Mouse (Mus musculus): Measurements from ENCODE around the gene Setmar. TPM values are rescaled to one million over a fixed set of nuclear protein-coding genes. Genes with fewer than 3 reads are reported as not detected.

Setmar gene
- polyA plus RNA-seq, 1 experiment from 2014 or later, result 1.5 TPM

DNA sequence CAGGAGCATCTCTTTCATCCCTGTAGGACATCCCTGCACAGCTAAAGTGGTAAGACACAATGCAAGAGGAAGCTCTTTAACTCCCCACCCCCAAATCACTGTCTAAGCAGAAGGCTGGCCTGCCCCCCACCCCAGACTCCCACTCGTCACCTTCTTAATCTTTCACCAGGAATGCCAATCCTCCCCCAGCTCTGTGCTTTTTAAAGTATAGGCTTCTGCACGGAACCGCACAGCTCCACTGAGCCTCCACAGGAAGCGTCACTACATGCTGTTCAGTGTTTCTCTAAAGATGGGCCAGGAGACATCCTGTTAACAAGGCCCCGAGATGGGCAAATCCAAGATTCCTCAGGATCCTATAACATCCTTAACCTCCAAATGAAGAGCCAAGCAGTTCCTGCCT is 8.2 kb downstream of the Setmar start:
- no peak for ATAC-seq (ENCODE audit: low read depth)

DNA sequence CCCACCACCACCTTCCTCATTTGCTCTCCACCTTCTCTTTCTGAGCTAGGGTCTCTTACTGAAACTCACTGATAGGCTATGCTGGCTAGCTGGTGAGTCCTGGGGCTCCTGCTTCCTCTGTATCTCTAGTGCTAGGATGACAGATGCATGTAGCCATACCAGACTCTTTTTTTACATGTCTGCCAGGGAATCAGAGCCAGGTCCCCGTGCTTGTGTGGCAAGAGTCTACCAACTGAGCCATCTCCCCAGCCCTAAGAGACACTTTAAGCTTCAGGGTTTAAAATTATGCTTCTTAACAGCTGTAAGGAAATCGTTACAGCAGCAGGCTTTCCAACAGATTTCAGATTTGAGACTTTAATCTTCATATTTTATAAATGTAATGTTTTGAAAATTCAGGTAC is 9.1 kb downstream of the Setmar start:
- no peak overlapping the region for H3K4me2 ChIP-seq (ENCODE audit: low read depth, low read length)
- no peaks in the 10 kb centered on the region for H3K27me3 ChIP-seq (ENCODE audit: control insufficient read depth, insufficient read depth, low read depth, low read length)
- no peak overlapping the region for H3K27ac ChIP-seq (ENCODE audit: low read length)
- no peak for ATAC-seq (ENCODE audit: low read depth)
- H3K4me3 ChIP-seq (ENCODE audit: low read depth, low read length), result no peak overlapping the region
- 59% methylated on average over 2 of the region's 2 CpGs for WGBS (ENCODE audit: insufficient replicate concordance)
- H3K36me3 ChIP-seq (ENCODE audit: control insufficient read depth, insufficient read depth), result no peaks in the 10 kb centered on the region
- H3K9me3 ChIP-seq (replicated peaks; ENCODE audit: control insufficient read depth, low read length), result no peaks in the 10 kb centered on the region
- H3K9ac ChIP-seq (ENCODE audit: low read depth, low read length), result no peak overlapping the region
- no peaks in the 10 kb centered on the region for H3K4me1 ChIP-seq (ENCODE audit: control insufficient read depth, low read depth, low read length)

More for the DNA sequence above, 8.2 kb downstream of the Setmar start:
- no peaks in the 10 kb centered on the region for H3K27me3 ChIP-seq (ENCODE audit: control insufficient read depth, insufficient read depth, low read depth, low read length)
- H3K9me3 ChIP-seq (replicated peaks; ENCODE audit: control insufficient read depth, low read length), result no peaks in the 10 kb centered on the region
- no peak overlapping the region for H3K27ac ChIP-seq (ENCODE audit: low read length)
- H3K36me3 ChIP-seq (ENCODE audit: control insufficient read depth, insufficient read depth), result no peaks in the 10 kb centered on the region
- H3K4me2 ChIP-seq (ENCODE audit: low read depth, low read length), result no peak overlapping the region
- no peaks in the 10 kb centered on the region for H3K4me1 ChIP-seq (ENCODE audit: control insufficient read depth, low read depth, low read length)
- 80% methylated on average over 5 of the region's 5 CpGs for WGBS (ENCODE audit: insufficient replicate concordance)
- H3K9ac ChIP-seq (ENCODE audit: low read depth, low read length), result no peak overlapping the region
- no peak overlapping the region for H3K4me3 ChIP-seq (ENCODE audit: low read depth, low read length)

DNA sequence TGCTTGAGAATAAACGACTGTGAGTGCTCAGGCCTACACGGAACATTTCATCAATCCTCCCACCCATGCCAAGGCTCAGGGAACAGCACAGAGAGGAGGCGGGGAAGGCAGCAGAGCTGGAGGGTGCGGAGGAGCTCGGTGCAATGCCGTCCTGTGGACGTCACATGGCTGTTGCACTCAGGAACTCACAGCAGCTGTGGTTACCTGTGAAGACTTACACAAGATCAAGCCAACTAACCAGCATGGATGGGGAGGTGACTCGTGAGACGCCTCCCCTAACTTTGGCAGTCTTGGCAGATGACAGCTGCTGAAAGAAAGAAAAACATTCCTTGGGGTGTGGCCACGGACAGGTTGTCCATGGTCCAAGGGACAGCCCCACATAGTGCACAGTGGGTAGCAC is 9.8 kb downstream of the Setmar start:
- H3K9ac ChIP-seq (ENCODE audit: low read depth, low read length), result no peak overlapping the region
- H3K4me2 ChIP-seq (ENCODE audit: low read depth, low read length), result no peak overlapping the region
- no peaks in the 10 kb centered on the region for H3K27me3 ChIP-seq (ENCODE audit: control insufficient read depth, insufficient read depth, low read depth, low read length)
- ATAC-seq (ENCODE audit: low read depth), result no peak
- H3K9me3 ChIP-seq (replicated peaks; ENCODE audit: control insufficient read depth, low read length), result no peaks in the 10 kb centered on the region
- H3K36me3 ChIP-seq (ENCODE audit: control insufficient read depth, insufficient read depth), result no peaks in the 10 kb centered on the region
- H3K27ac ChIP-seq (ENCODE audit: low read length), result no peak overlapping the region
- no peak overlapping the region for H3K4me3 ChIP-seq (ENCODE audit: low read depth, low read length)
- WGBS (ENCODE audit: insufficient replicate concordance), result 72% methylated on average over 10 of the region's 10 CpGs
- H3K4me1 ChIP-seq (ENCODE audit: control insufficient read depth, low read depth, low read length), result no peaks in the 10 kb centered on the region

GRCm38 (mm10) chr6:108075857-108076256 is 11.0 kb downstream of the Setmar start:
- 74% methylated on average over 7 of the region's 7 CpGs for WGBS (ENCODE audit: insufficient replicate concordance)
- H3K9ac ChIP-seq (ENCODE audit: low read depth, low read length), result no peak overlapping the region
- H3K4me2 ChIP-seq (ENCODE audit: low read depth, low read length), result no peak overlapping the region

GRCm38 (mm10) chr6:108091296-108091695 is 26.5 kb downstream of the Setmar start:
- no peaks in the 10 kb centered on the region for H3K9me3 ChIP-seq (replicated peaks; ENCODE audit: control insufficient read depth, low read length)

More at GRCm38 (mm10) chr6:108075857-108076256, 11.0 kb downstream of the Setmar start:
- no peaks in the 10 kb centered on the region for H3K36me3 ChIP-seq (ENCODE audit: control insufficient read depth, insufficient read depth)
- H3K27ac ChIP-seq (ENCODE audit: low read length), result no peak overlapping the region
- H3K9me3 ChIP-seq (replicated peaks; ENCODE audit: control insufficient read depth, low read length), result no peaks in the 10 kb centered on the region
- no peaks in the 10 kb centered on the region for H3K27me3 ChIP-seq (ENCODE audit: control insufficient read depth, insufficient read depth, low read depth, low read length)
- no peak for ATAC-seq (ENCODE audit: low read depth)
- H3K4me1 ChIP-seq (ENCODE audit: control insufficient read depth, low read depth, low read length), result no peaks in the 10 kb centered on the region
- no peak overlapping the region for H3K4me3 ChIP-seq (ENCODE audit: low read depth, low read length)

GRCm38 (mm10) chr6:108092646-108093045 is 27.8 kb downstream of the Setmar start:
- H3K27me3 ChIP-seq (ENCODE audit: control insufficient read depth, insufficient read depth, low read depth, low read length), result no peaks in the 10 kb centered on the region
- 59% methylated on average over 3 of the region's 3 CpGs for WGBS (ENCODE audit: insufficient replicate concordance)
- no peak overlapping the region for H3K27ac ChIP-seq (ENCODE audit: low read length)
- H3K4me2 ChIP-seq (ENCODE audit: low read depth, low read length), result no peak overlapping the region
- no peak overlapping the region for H3K9ac ChIP-seq (ENCODE audit: low read depth, low read length)
- no peak overlapping the region for H3K4me3 ChIP-seq (ENCODE audit: low read depth, low read length)
- no peaks in the 10 kb centered on the region for H3K9me3 ChIP-seq (replicated peaks; ENCODE audit: control insufficient read depth, low read length)
- ATAC-seq (ENCODE audit: low read depth), result no peak
- no peaks in the 10 kb centered on the region for H3K4me1 ChIP-seq (ENCODE audit: control insufficient read depth, low read depth, low read length)
- H3K36me3 ChIP-seq (ENCODE audit: control insufficient read depth, insufficient read depth), result no peaks in the 10 kb centered on the region

More at GRCm38 (mm10) chr6:108091296-108091695, 26.5 kb downstream of the Setmar start:
- Histone ChIP-seq H3K27ac (ENCODE audit: low read length) (no peak overlapping the region), H3K4me3 (ENCODE audit: low read depth, low read length) (no peak overlapping the region), H3K27me3 (ENCODE audit: control insufficient read depth, insufficient read depth, low read depth, low read length) (no peaks in the 10 kb centered on the region), H3K4me1 (ENCODE audit: control insufficient read depth, low read depth, low read length) (no peaks in the 10 kb centered on the region), H3K36me3 (ENCODE audit: control insufficient read depth, insufficient read depth) (no peaks in the 10 kb centered on the region), H3K9ac (ENCODE audit: low read depth, low read length) (no peak overlapping the region), H3K4me2 (ENCODE audit: low read depth, low read length) (no peak overlapping the region)
- no peak for ATAC-seq (ENCODE audit: low read depth)
- WGBS (ENCODE audit: insufficient replicate concordance), result 45% methylated on average over 1 of the region's 1 CpGs

DNA sequence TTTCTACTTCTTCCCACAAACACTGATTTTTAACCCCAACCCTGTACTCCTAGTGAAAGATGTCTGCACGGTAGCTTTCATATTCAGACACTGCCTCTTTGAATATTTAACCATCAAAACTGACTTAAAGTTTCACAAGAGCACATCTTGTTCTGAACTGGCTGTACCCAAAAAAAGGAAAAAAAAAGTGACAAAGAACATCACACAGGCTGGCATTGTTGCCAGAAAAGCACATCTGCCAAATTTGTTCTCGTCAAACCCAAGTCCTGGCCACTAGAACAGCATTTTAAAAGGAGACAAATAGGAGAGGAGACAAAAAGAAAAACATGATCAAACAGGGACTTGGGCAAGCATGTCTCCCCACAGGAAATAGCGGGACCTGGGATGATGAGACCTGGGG is 28.6 kb downstream of the Setmar start:
- ATAC-seq (ENCODE audit: low read depth), result no peak
- Histone ChIP-seq H3K9me3 (replicated peaks; ENCODE audit: control insufficient read depth, low read length) (no peaks in the 10 kb centered on the region), H3K4me3 (ENCODE audit: low read depth, low read length) (no peak overlapping the region), H3K4me1 (ENCODE audit: control insufficient read depth, low read depth, low read length) (no peaks in the 10 kb centered on the region), H3K36me3 (ENCODE audit: control insufficient read depth, insufficient read depth) (no peaks in the 10 kb centered on the region), H3K4me2 (ENCODE audit: low read depth, low read length) (no peak overlapping the region), H3K27me3 (ENCODE audit: control insufficient read depth, insufficient read depth, low read depth, low read length) (no peaks in the 10 kb centered on the region), H3K27ac (ENCODE audit: low read length) (no peak overlapping the region), H3K9ac (ENCODE audit: low read depth, low read length) (no peak overlapping the region)
- 64% methylated on average over 3 of the region's 3 CpGs for WGBS (ENCODE audit: insufficient replicate concordance)

DNA sequence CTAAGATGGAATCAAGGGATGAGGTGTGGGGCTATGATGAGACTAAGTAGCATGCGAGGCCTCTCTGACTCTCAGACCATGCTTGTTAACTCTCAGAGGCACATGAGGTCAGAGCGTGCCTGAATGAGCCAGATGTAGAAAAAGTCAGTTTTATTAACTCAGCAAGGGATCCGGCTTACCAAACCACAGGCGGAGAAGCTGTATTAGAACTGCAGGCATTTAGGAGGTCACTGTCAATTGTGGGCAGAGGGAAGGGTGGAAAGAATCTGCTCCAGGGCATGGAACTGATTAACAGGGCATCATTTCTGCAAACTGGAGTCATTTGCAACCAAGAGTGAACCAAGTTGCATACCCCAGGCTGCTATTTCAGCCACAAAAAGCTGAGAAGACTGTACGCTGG is 30.6 kb downstream of the Setmar start:
- Histone ChIP-seq H3K27me3 (ENCODE audit: control insufficient read depth, insufficient read depth, low read depth, low read length) (no peaks in the 10 kb centered on the region), H3K9ac (ENCODE audit: low read depth, low read length) (no peak overlapping the region), H3K9me3 (replicated peaks; ENCODE audit: control insufficient read depth, low read length) (no peaks in the 10 kb centered on the region), H3K4me3 (ENCODE audit: low read depth, low read length) (no peak overlapping the region), H3K36me3 (ENCODE audit: control insufficient read depth, insufficient read depth) (no peaks in the 10 kb centered on the region), H3K27ac (ENCODE audit: low read length) (no peak overlapping the region), H3K4me1 (ENCODE audit: control insufficient read depth, low read depth, low read length) (no peaks in the 10 kb centered on the region), H3K4me2 (ENCODE audit: low read depth, low read length) (no peak overlapping the region)
- ATAC-seq (ENCODE audit: low read depth), result no peak
- 79% methylated on average over 5 of the region's 5 CpGs for WGBS (ENCODE audit: insufficient replicate concordance)

- Histone ChIP-seq H3K4me2 (ENCODE audit: low read depth, low read length) (no peak overlapping the region; the same call in 1 of the 2 replicates), H3K9ac (ENCODE audit: low read depth, low read length) (no peak overlapping the region), H3K9me3 (replicated peaks; ENCODE audit: control insufficient read depth, low read length) (no peaks in the 10 kb centered on the region), H3K36me3 (ENCODE audit: control insufficient read depth, insufficient read depth) (no peaks in the 10 kb centered on the region), H3K27me3 (ENCODE audit: control insufficient read depth, insufficient read depth, low read depth, low read length) (no peaks in the 10 kb centered on the region), H3K4me3 (ENCODE audit: low read depth, low read length) (no peak overlapping the region), H3K27ac (ENCODE audit: low read length) (no peak overlapping the region), H3K4me1 (ENCODE audit: control insufficient read depth, low read depth, low read length) (no peaks in the 10 kb centered on the region)
- WGBS (ENCODE audit: insufficient replicate concordance), result 5% methylated on average over 9 of the region's 9 CpGs
- ATAC-seq (ENCODE audit: low read depth), result no peak
These were observed 33.5 kb downstream of the Setmar start for GRCm38 (mm10) chr6:108098171-108098845.
